Mouse (Mus musculus) lung, postnatal 0 days (tissue): Measurements from ENCODE around the gene Olfr137. TPM values are rescaled to one million over a fixed set of nuclear protein-coding genes. Genes with fewer than 3 reads are reported as not detected.

Source experiments
- ATAC-seq: fragments of 200-750 bp; cut with Nextera tagmentation; 2 replicates; pipeline ENCODE4 v1.8.0; 2017; ENCODE audit warnings: moderate library complexity
- DNase-seq: peaks from one replicate; pipeline ENCODE4 v3.0.0-alpha.2; 2016; ENCODE audit warnings: low spot score
- H3K27ac ChIP-seq: fragments of 300-500 bp; sonication (generic); 2 replicates; pipeline ENCODE4 v1.5.1; 2014; ENCODE audit warnings: antibody characterized with exemption, mild to moderate bottlenecking, low read length, mixed read lengths
- H3K27me3 ChIP-seq: fragments of 300-500 bp; sonication (generic); replicated peaks from 2 replicates; pipeline ENCODE4 v1.6.1; 2014; ENCODE audit warnings: low read length, mixed read lengths; ENCODE audit not compliant: insufficient read depth
- H3K36me3 ChIP-seq: fragments of 300-500 bp; sonication (generic); 2 replicates; pipeline ENCODE4 v1.6.1; 2014; ENCODE audit warnings: low read length, mixed read lengths; ENCODE audit not compliant: insufficient read depth
- H3K4me1 ChIP-seq: fragments of 300-500 bp; sonication (generic); 2 replicates; pipeline ENCODE4 v1.6.1; 2014; ENCODE audit warnings: antibody characterized with exemption, low read depth, low read length, mixed read lengths; ENCODE audit not compliant: insufficient read depth
- H3K4me2 ChIP-seq: fragments of 300-500 bp; sonication (generic); replicated peaks from 2 replicates; pipeline ENCODE4 v1.6.1; 2014; ENCODE audit warnings: low read depth, mild to moderate bottlenecking, low read length, moderate library complexity, mixed read lengths
- H3K4me3 ChIP-seq: fragments of 300-500 bp; sonication (generic); 2 replicates; pipeline ENCODE4 v1.5.1; 2014; ENCODE audit warnings: low read depth, low read length
- H3K9ac ChIP-seq: fragments of 300-500 bp; sonication (generic); replicated peaks from 2 replicates; pipeline ENCODE4 v1.6.1; 2014; ENCODE audit warnings: low read depth, mild to moderate bottlenecking
- H3K9me3 ChIP-seq: fragments of 300-500 bp; sonication (generic); 2 replicates; pipeline ENCODE4 v1.6.1; 2016; ENCODE audit warnings: low read length, mixed read lengths
- CTCF ChIP-seq: IDR thresholded peaks from 2 replicates; pipeline ENCODE4 v1.5.1; 2016; ENCODE audit warnings: antibody characterized with exemption, mild to moderate bottlenecking
- EP300 ChIP-seq: IDR thresholded peaks from 2 replicates; pipeline ENCODE4 v1.6.1; 2016; ENCODE audit warnings: antibody characterized with exemption, mild to moderate bottlenecking, control low read depth
- WGBS: fragments of 180-500 bp; shearing (Covaris S2); extraction: QIAGEN DNeasy Blood & Tissue Kit; methylation state at CpG from one replicate; pipeline ENCODE4 v1.1.7; 2014; 5-methylcytosine and 5-hydroxymethylcytosine counted together
- polyA plus RNA-seq: library from polyadenylated mRNA; unstranded; fragments of >200 nt; fragmentation: Nextera tagmentation; extraction: Ambion mirVana; gene quantifications from 2 replicates; pipeline ENCODE4 v1.2.1, GENCODE M21; 2015

The Olfr137 gene
- polyA plus RNA-seq = not detected in 2 replicates

GRCm38 (mm10) chr17:38307470-38307869 lies at the start of gene Olfr137:
Olfr137 (minus strand) TSS chr17:38307570.
- no peaks in the 10 kb centered on the region for H3K36me3 ChIP-seq
- TF ChIP-seq CTCF = no peak
- no peak for TF ChIP-seq EP300
- no peaks in the 10 kb centered on the region for H3K27me3 ChIP-seq
- no peak within 1 kb of the TSS for H3K4me2 ChIP-seq
- H3K27ac ChIP-seq = no peak within 1 kb of the TSS
- no peak within 1 kb of the TSS for H3K4me3 ChIP-seq
- ATAC-seq = no peak
- no peaks in the 10 kb centered on the region; the same call in 1 of the 2 replicates for H3K9me3 ChIP-seq
- no peaks in the 10 kb centered on the region for H3K4me1 ChIP-seq
- no peak for DNase-seq
- H3K9ac ChIP-seq = no peak within 1 kb of the TSS

DNA sequence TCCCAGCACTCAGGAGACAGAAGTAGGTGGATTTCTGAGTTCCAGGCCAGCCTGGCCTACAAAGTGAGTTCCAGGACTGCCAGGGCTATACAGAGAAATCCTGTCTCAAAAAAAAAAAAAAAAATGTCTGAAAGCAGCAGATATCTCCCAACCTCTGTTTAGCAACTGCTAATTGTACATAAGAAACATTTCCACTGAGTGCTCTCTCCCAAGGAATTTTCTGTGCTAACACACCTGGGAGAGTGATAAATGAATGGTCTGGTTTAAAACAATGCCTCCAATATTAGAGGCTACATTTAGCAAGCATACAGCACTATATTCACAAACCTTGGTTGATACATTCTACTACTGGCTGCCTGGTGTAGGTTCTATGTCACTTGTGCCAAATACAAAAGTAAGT lies 22.2 kb upstream of the Olfr137 start, which contains the start of gene Olfr136:
TSS of gene Olfr136 (plus strand) at position 301 of the 400 bp plus-strand sequence.
- H3K27ac ChIP-seq = no peak within 1 kb of the TSS
- no peak for DNase-seq
- no peak for ATAC-seq
- no peak within 1 kb of the TSS for H3K4me2 ChIP-seq
- H3K27me3 ChIP-seq = no peaks in the 10 kb centered on the region
- H3K4me3 ChIP-seq = no peak within 1 kb of the TSS
- H3K36me3 ChIP-seq = no peaks in the 10 kb centered on the region
- H3K4me1 ChIP-seq = no peaks in the 10 kb centered on the region
- no peaks in the 10 kb centered on the region for H3K9me3 ChIP-seq
- TF ChIP-seq EP300 = no peak
- no peak for TF ChIP-seq CTCF
- no peak within 1 kb of the TSS for H3K9ac ChIP-seq

DNA sequence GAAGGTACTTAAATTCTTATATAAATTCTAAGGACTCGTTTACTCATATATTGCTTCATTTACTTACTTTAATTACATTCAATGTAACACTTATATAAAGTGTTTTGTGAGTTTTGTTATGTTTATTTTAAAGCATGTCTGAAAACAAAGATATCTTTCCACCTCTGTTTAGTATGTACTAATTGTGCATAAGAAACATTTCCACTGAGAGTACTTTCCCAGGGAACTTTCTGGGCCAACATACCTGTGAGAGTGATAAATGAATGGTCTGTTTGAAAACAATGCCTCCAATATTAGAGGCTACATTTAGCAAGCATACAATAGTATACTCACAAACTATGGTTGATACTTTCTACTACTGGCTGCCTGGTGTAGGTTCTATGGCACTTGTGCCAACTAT lies 46.6 kb downstream of the Olfr137 start, which contains the start of gene Olfr138:
TSS of gene Olfr138 (plus strand) at position 301 of the 400 bp plus-strand sequence.
- Histone ChIP-seq H3K27me3 (no peaks in the 10 kb centered on the region), H3K27ac (no peak within 1 kb of the TSS), H3K36me3 (no peaks in the 10 kb centered on the region), H3K4me2 (no peak within 1 kb of the TSS), H3K4me1 (no peaks in the 10 kb centered on the region), H3K4me3 (no peak within 1 kb of the TSS), H3K9ac (no peak within 1 kb of the TSS), H3K9me3 (no peaks in the 10 kb centered on the region)
- ATAC-seq (no peak), DNase-seq (no peak)
- no peak for TF ChIP-seq CTCF
- no peak for TF ChIP-seq EP300
- WGBS = 52% methylated on average over 1 of the region's 1 CpGs

Other genes starting within 250 kb of the Olfr137 start
- gene Olfr129, start 247.5 kb downstream of the Olfr137 start, polyA plus RNA-seq = not detected in 2 replicates
- not detected in 2 replicates for gene Olfr130, start 243.6 kb downstream of the Olfr137 start, polyA plus RNA-seq
- not detected in 2 replicates for gene Olfr131, start 218.9 kb downstream of the Olfr137 start, polyA plus RNA-seq
- not detected in 2 replicates for gene Olfr132, start 173.0 kb downstream of the Olfr137 start, polyA plus RNA-seq
- not detected in 2 replicates for gene Olfr133, start 162.3 kb downstream of the Olfr137 start, polyA plus RNA-seq
- gene Olfr134, start 136.2 kb downstream of the Olfr137 start, polyA plus RNA-seq = not detected in 2 replicates
- gene Olfr135, start 103.2 kb downstream of the Olfr137 start, polyA plus RNA-seq = not detected in 2 replicates
- not detected in 2 replicates for gene Olfr138, start 46.5 kb downstream of the Olfr137 start, polyA plus RNA-seq
- not detected in 2 replicates for gene Olfr136, start 22.3 kb upstream of the Olfr137 start, polyA plus RNA-seq
- not detected in 2 replicates for gene Esp36, start 112.6 kb upstream of the Olfr137 start, polyA plus RNA-seq
- gene Esp34, start 246.6 kb upstream of the Olfr137 start, polyA plus RNA-seq = not detected in 2 replicates